Mouse (Mus musculus): ENCODE measurements at regions not wholly inside any gene's neighbourhood (a gene's known extent, or its start where the extent isn't known, plus 50 kb on each side); places are given as distances from the start of the nearest gene placed in this dataset.

DNA sequence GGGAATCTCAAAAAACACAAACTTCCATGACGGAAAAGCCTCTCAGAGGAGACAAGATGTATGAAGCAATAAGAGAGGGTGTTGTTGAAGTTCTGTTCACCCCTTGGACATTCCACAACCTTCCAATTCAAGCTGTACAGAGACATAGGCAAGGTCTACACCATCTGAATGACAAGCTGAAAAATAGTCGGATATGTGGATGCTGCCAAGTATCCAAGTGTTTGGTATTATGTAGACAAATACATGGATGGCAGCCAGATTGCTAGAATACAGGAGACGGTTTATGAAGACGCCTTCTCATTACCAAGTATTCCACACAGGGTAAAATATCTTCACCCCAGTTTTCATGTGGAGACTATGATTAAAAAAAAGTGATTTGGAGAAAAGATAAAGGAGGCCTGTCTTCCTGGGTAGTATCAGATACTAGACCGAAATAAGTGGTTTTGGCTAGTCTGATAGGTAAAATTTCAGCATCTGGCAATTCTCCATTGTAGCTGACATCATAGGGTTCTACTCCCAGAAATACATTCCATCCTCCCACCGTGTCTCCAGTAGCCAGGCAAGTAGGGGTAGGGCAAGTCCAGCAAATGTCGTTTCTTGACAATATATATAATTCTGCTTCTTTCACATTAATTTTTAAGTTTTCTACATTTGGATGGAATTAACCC lies 583.6 kb downstream of the Efna5 start:
- DNase-seq (ENCODE audit: extremely low spot score in 1 of 2, low spot score in 1 of 2), result no peak

GRCm38 (mm10) chr17:62295412-62295811 lies 585.7 kb downstream of the Efna5 start:
- DNase-seq (ENCODE audit: extremely low spot score in 1 of 2, low spot score in 1 of 2), result no peak

DNA sequence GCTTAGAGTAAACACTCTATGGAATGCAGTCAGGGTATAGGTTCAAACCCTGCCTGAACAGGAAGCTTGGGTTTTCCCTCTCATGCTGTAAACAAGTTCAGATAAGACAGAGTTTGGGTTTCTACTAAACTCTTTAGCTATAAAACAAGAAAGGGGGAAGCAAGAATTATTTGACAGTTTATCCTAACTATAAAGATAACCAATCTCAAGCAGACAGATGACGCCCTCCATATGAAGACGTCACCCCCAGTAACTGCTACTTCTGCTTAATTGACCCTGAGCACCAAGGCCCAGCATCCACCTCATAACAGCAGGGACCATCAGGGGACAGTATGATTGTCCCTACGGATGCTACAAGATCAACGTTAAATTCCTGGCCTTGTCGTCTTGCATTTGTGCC lies 588.4 kb downstream of the Efna5 start:
- DNase-seq (ENCODE audit: extremely low spot score in 1 of 2, low spot score in 1 of 2), result no peak

DNA sequence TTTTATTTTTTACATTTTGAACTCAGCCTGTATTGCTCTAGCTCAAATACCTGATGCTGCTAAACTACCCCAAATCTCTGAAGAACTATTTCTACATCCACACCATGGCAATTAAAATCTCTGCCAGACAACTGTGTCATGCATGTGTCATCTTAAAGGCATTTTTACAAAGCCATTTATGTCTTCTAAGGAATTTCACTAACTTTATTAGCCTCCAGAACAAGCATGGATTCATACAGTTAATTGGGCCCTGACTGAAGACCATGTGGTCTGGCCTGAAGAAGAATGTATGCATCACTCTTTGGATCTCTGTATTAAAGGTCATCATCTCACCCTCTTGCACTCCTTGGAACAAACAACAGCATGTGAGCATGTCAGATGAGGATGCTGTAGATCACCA lies 593.5 kb downstream of the Efna5 start:
- no peak for DNase-seq (ENCODE audit: extremely low spot score in 1 of 2, low spot score in 1 of 2)

DNA sequence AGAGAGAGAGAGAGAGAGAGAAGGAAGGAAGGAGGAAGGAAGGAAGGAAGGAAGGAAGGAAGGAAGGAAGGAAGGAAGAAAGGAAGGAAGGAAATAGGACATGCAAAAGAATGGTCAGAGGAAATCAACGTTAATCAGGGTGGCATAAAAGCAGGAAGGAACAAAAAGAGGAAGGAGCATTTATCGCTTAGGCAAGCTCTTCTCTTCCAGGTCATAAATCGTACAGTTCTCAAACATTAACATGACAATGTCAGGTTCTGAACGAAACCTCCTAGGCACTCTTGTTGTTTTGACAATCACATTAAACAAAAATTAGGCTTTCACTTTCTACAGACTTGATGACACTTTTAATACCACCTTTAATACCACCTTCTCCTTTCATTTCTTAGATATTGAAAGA lies 594.0 kb downstream of the Efna5 start:
- no peak for DNase-seq (ENCODE audit: extremely low spot score in 1 of 2, low spot score in 1 of 2)

DNA sequence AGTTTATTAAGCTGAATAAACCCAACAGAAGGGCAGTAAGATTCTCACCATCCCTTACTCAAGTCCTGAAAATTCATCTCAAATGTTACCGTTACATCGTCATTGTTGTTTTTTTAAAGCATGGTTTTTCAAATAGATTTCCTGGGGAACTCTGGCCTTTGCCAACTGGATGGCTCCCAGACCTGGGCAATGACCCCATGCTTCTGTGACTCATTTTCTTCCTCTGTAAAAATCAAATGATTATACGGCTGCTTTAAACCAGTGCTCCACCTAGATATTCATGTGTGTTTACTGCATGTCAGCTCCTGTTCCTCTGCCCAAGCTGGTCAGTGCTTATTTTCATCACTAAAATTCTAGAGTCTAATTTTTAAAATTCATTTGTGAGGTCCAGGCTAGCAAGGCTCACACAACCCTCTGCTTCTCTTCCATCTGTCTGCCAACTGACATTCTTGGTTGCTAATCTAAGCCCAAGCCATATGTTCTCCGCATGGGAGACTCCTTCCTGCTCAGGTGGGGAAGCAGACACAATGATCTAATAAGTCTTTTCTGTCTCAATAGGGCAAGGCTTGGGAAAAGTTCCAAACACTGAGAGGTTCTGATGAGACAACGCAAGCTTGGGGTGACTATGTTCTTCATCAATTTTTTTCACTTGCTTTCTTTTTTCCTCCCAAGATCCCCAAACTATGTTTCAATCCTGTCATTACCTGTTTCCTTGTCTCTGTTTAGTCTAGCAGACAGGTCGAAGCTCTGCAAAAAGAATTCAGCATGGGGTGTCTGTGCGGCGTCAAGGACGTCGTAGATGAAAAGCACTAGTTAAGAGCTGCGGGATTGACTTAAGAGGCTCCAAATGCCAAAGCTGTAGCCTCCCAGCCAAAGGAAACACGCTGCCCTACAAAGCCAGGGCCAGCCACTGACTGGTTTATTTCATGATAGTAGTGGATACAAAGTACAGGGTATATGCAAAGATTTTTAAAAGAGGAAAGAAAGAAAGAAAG lies 594.7 kb downstream of the Efna5 start:
- DNase-seq (ENCODE audit: extremely low spot score in 1 of 2, low spot score in 1 of 2), result peak in 1 of 2 experiments; percentile 22

GRCm38 (mm10) chr17:62280201-62280600 lies 600.9 kb downstream of the Efna5 start:
- no peak for DNase-seq (ENCODE audit: extremely low spot score in 1 of 2, low spot score in 1 of 2)

DNA sequence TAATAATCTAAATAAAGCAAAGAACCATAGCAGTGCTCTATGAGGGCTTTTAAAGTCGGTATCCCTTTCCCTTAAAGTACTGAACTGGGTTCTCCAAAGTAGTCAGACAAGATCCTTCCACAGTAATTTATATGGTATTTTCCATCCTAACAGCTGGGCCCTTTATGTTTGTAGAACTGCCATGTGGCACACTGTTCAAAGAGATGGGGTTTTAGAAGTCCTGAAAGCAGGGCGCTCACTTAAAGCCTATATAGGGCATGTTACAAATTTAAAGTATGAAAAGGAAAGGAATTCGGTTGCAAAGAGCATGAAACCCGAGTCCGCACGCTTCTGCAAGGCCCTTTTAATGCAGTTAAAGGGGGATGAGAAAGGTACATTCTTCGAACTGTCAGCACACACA lies 609.7 kb downstream of the Efna5 start:
- DNase-seq (ENCODE audit: extremely low spot score in 1 of 2, low spot score in 1 of 2), result no peak

DNA sequence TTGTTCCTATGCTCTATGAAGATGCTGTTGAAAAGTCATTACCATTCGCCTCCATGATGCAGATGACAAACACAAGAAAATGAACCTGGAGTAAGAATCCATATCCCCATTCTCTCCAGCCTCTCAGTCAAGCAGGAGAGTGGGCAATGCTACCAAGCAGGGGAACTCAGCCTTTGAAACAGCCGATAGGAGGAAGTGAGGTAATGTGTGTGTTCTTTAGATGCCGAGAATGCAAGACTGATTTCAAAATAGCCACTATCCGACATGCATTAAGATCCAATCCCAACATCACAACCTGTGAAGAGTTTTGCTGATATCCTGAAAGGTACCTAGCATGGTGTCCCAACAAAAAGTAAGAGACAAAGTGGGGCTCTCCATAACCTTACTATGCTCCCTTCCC lies 611.8 kb downstream of the Efna5 start:
- no peak for DNase-seq (ENCODE audit: extremely low spot score in 1 of 2, low spot score in 1 of 2)

DNA sequence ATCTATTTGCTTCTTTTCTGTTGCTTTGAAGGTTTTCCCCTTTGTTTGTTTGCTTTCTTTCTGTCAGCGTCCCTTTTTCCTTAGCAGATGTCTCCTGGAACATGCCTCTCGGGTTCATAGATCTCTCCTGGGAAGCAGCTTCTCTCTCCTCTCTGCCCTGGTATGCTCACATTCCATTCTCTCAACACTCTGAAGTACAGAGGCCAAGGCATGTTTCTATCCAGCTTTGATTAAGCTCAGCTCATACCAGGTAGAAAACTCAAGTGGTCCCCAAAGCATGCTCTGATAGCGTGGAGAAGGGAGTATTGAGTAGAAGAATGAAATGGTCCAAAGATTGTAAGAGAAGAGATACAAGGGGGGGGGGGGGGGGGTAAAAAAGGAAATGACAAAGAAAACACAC lies 627.7 kb downstream of the Efna5 start:
- DNase-seq (ENCODE audit: extremely low spot score in 1 of 2, low spot score in 1 of 2), result no peak

GRCm38 (mm10) chr17:62248011-62248410 lies 633.1 kb downstream of the Efna5 start:
- DNase-seq (ENCODE audit: extremely low spot score in 1 of 2, low spot score in 1 of 2), result no peak

- DNase-seq (ENCODE audit: extremely low spot score in 1 of 2, low spot score in 1 of 2), result no peak
Observed at GRCm38 (mm10) chr17:62246650-62247049, 634.5 kb downstream of the Efna5 start.

DNA sequence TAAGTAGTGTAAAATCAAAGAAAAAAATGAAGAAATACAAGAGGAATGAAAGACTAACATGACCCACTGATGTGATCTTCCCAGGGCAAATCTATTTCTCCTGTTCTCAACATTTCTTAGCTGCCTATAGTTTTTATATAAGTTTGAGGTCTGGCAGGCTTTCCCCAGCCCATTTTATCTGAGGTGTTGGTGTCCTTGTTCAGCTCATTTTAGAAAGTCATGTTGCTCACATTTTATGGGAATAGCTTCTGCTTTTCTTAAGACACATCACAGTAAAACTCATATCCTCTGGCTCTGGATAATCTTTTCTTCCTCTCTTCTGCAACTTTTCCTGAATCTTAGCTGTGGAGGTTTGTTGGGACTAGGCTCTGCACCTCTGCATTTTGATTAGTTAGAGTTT lies 650.2 kb downstream of the Efna5 start:
- DNase-seq (ENCODE audit: extremely low spot score in 1 of 2, low spot score in 1 of 2), result peak; percentile 2 to 23

DNA sequence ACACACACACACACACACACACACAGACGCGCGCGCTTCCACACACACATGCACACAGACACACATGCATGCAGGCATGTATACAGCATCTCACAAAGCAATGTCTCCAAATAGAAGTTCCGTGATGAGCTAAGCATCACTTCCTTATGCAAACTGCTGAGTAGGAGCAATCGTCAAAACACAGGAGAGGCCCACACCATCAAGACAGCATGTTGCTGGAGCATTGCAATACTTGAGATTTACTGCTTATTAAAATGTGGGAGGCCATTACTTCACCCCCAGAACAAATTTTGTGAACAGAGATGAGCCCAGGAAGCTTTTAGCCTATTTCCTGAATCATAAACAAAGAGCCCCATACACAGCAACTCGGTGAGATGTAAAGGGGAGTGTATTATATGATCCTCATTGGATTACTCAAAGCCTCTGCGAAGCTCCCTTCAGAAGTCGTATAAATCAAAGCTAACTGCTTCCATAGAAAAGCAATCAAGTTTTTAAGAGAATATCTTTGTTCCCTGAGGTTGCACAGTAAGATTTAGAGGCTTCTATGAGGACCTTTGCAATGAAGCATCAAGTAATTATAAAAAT lies 670.6 kb downstream of the Efna5 start:
- DNase-seq (ENCODE audit: extremely low spot score in 1 of 2, low spot score in 1 of 2), result no peak

DNA sequence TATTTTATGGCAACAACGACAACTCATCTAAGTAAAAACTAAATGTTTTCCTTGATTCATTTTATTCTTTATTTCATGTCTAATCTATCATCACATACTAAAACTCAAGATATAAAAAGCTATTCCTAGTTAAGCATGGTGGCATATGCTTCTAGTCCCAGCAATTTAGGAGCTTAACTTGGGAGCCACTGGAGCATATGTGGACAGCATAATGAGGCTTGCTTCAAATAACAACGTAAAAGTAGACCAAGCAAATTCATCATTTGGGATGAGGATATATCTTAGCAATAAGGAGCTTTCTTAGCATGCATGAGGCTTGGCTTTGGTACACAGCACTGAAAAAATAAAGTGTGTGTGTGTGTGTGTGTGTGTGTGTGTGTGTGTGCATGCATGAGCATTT lies 678.5 kb downstream of the Efna5 start:
- no peak for DNase-seq (ENCODE audit: extremely low spot score in 1 of 2, low spot score in 1 of 2)

GRCm38 (mm10) chr17:62200491-62200890 lies 680.6 kb downstream of the Efna5 start:
- DNase-seq (ENCODE audit: extremely low spot score in 1 of 2, low spot score in 1 of 2), result no peak

GRCm38 (mm10) chr17:62199559-62199958 lies 681.6 kb downstream of the Efna5 start:
- no peak for DNase-seq (ENCODE audit: extremely low spot score in 1 of 2, low spot score in 1 of 2)

DNA sequence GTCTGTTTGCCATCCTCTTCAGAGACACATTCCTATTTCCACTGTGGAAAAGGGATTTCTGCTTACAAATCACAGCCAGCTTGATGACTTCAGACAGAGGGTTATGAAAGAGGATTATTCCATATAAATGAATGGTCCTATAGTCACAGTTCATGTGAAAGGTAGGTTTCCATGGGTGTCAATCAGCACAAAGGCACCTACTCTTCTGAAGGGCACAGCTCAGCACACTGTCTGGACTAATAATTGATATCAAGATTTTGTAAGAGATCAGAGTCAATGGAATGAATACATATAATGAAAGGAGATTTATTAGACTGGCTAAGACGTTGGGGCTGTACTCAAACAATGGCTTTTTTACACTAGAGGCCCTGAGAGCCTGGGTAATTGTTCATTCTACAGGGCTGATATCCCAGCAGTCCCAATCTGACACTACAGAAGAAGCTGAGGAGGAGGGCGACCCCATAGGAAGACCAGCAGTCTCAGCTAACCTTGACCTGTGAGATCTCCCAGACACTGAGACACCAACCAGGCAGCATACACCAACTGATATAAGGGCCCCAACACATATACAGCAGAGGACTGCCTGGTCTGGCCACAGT lies 702.4 kb downstream of the Efna5 start:
- DNase-seq (ENCODE audit: extremely low spot score in 1 of 2, low spot score in 1 of 2), result no peak

DNA sequence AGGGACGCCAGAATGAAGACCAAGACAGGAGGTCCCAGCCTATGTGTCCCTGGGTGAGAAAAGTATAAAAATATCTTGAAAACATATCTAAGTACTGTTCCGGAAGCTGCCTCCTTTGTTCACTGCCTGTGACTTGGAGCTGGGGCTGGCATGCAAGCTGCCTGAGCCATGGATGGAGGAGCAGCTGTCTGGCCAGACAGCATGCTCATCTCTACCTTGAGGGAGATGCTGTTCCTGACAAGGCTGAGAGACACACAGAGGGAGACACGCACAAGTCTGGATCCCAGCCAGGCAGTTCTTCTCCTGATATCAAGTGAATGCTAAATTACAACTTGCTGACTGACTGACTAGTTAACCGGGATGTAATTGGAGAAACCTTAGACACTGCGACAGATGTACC lies 704.8 kb downstream of the Efna5 start:
- DNase-seq (ENCODE audit: extremely low spot score in 1 of 2, low spot score in 1 of 2), result no peak

DNA sequence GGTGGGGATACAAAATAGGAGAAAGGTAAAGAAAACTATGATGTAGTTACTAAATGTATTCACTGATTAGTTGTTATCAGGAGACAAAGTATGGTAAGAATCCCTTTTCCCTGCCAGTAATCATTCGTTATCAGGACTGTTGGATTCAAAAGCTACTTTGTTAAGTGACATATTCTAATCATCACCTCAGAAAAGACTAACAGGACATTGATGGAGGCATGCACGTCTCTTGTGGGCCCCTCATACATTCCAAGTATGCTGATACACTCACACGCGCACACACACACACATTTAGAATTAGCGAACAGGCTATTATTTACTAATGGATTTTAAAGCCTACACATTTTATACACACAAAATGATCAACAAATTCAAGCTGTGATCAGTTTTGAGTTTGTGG lies 708.8 kb downstream of the Efna5 start:
- DNase-seq (ENCODE audit: extremely low spot score in 1 of 2, low spot score in 1 of 2), result no peak

GRCm38 (mm10) chr17:62171532-62171931 lies 709.6 kb downstream of the Efna5 start:
- DNase-seq (ENCODE audit: extremely low spot score in 1 of 2, low spot score in 1 of 2), result no peak
